Mouse (Mus musculus) retina, postnatal 1 day (tissue): ENCODE data around the gene Apobec4.
A peak's percentile ranks its signal among the peaks of the same experiment; 100 is the strongest.

ENCODE experiments used
- DNase-seq: peaks from one replicate; pipeline ENCODE4 v3.0.0-alpha.2; 2012

Gene Apobec4

DNA sequence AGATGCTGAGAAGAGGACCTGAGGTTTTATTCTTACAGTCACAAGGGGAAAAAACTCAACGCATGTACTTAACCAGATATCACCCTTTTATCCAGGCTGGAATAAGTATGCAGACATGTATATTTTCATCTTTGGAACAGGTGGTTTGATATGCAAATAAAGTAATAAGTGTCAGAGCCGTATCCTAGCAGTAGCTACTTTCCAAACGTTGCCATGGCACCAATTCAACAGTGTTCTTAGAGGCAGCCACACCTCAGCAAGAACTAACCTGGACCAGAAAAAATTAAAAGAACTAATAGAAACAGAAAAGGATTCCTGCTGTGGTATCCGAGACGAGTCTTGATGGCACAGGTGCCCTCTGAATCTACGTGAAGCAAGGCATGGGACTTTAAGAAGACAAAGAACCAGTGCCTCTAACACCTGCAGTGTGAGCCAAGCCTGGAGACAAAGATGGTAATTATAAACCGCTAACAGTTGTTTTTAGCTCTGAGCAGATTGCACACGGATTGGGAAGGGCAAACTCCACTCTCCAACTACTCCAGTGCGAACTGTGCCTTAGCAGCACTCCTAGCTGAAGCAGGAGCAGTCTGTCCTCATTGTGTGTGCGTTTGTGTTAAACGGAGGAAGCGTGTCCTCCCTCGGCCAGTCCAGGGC, at the start of gene Apobec4:
Apobec4 (plus strand) TSS at position 240 of the 654 bp plus-strand sequence.
- no peak for DNase-seq

DNA sequence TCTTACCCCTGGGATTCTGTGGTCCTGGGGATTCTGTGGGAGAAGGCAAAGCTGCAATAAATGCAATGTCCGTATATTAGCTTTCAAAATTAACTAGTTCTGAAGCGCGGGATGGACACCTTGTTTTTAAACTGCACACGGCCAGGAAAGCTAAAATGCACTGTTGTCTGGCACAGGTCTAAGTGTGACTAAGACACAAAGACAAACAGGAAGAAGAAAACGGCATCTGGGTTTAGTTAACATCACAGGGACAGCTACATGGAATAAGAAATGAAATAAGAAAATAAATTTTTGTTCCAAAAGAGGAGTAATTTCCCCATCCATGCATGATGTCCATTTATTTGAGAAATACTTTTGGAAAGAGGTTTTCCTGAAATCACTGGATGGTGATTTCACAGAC, 49.3 kb upstream of the Apobec4 start:
- DNase-seq: no peak

- no peak for DNase-seq
These were observed 47.4 kb upstream of the Apobec4 start for GRCm38 (mm10) chr1:152702920-152703319.

- DNase-seq: no peak
These were observed 46.4 kb upstream of the Apobec4 start for GRCm38 (mm10) chr1:152703941-152704340.

- no peak for DNase-seq
These were observed 42.8 kb upstream of the Apobec4 start for GRCm38 (mm10) chr1:152707560-152707959.

DNA sequence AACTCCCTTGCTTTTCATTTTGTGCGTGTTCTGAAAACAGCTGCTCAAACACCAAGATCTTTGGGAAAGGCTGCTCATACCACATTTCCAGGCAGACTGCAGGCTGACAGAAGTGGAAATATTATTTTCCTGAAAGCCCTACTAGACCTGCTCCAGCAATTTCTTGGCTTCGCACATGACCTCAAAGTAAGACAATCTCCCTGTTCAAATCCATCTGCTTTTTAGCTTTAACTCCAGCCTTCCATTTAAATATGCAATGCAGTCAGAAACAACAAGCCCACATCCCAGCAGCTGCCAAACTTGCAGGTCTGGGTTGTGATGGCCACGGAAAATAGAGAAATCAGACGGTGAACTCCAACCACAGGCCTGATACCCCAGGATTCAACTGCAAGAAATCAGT, 39.3 kb upstream of the Apobec4 start:
- DNase-seq: no peak

DNA sequence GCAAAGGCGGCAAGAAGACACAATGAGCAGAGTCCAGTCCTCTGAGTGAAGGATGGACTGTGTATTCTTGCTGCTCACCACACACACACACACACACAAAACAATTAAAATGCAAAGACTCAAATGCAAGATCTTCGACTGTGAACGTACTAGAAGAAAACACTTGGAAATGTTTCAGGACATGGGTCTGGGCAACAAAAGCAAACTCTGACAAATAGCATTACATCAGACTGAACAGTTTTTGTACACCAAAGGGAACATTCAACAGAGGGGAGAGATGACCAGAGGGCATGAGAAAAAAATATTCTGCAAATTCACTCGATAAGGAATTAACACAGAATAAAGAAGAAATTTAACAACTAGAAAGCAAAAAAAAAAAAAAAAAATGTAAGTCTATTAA, 36.4 kb upstream of the Apobec4 start:
- DNase-seq: no peak

- no peak for DNase-seq
These were observed 35.9 kb upstream of the Apobec4 start for GRCm38 (mm10) chr1:152714405-152714804.

GRCm38 (mm10) chr1:152717329-152717728, 33.0 kb upstream of the Apobec4 start:
- DNase-seq: no peak

DNA sequence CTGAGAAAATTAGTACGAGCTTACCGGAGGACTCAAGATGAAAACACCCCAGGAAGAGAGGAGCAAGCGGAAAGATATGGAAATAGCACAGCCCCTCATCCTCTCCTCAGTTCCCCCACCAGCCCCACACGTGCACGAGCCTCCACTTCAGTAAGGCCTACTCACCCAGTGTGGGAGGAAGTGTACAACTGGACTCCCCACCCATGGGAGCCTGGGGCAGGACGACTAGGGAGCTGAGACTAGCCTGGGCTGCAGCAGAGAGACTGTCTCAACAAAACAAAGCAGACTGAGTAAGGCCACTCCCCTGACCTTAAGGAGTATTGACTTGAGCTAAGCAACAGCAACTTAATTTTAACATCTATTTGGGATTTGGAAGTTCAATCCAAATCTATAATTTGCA, 32.2 kb upstream of the Apobec4 start:
- no peak for DNase-seq

DNA sequence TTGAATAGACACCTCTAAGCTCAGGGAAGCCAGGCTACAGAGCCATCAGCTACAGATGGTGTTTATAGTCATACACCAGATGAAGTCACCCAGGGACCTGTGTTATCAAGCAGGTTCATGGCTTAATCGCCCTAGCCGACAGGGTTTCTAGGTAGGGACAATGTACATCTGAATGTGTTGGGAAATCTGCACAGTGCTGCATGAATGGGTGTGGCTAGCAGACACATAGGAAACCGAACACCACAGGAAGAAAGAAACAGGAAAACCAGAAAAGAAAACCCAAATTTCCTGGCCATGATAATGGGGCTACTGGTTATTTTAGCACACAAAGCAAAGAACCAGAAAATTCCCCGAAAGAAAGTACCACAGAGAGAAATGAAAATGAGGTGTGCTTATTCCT, 29.4 kb upstream of the Apobec4 start:
- DNase-seq: no peak

- no peak for DNase-seq
These were observed 28.7 kb upstream of the Apobec4 start for GRCm38 (mm10) chr1:152721535-152722198.

DNA sequence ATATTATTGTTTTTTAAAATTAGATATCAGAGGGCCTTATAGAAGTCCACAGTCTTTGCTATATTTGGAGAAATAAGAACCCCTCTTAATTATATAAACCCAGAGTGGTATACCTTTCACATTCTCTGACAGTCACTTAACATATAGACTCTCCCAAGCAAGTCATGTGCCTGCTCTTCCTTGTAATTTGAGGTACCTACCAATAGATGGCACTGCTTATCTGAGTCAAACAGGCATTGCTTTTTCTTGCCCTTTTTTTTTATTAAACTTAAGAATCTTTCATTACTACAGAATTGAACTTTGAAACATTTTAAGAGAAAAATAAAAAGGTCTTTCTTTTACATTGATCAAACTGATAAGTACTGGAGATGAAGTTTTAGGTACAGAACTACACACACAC, 26.1 kb upstream of the Apobec4 start:
- DNase-seq: no peak

GRCm38 (mm10) chr1:152726095-152726494, 24.3 kb upstream of the Apobec4 start:
- no peak for DNase-seq

GRCm38 (mm10) chr1:152727604-152728236, 22.6 kb upstream of the Apobec4 start:
- DNase-seq: no peak

GRCm38 (mm10) chr1:152738793-152739192, 11.6 kb upstream of the Apobec4 start:
- DNase-seq: no peak

DNA sequence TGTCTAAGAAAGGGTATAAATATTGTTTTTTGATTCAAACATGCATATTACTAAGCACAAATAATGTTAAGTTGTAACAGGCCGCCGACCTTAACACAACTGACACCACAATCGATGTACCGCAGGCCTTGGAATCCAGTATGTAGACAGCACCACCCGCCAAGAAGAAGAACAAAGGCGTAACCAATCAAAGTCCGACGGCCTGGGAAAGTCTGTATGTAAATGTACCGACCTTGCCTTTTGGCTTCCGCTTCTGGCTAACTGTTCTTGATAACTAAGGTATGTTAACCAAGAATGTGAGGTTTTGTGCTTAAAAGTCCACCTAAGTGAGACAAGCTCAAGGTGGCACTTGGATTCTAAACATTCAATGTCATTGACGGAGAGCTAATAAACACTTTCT, 11.0 kb upstream of the Apobec4 start:
- DNase-seq: no peak

GRCm38 (mm10) chr1:152743095-152743826, 7.1 kb upstream of the Apobec4 start:
- no peak for DNase-seq

GRCm38 (mm10) chr1:152746426-152746825, 3.9 kb upstream of the Apobec4 start:
- peak; percentile 88 for DNase-seq

GRCm38 (mm10) chr1:152749276-152749675, 1.1 kb upstream of the Apobec4 start:
- DNase-seq: no peak

- no peak for DNase-seq
These were observed 11.4 kb downstream of the Apobec4 start for GRCm38 (mm10) chr1:152761791-152762190.

DNA sequence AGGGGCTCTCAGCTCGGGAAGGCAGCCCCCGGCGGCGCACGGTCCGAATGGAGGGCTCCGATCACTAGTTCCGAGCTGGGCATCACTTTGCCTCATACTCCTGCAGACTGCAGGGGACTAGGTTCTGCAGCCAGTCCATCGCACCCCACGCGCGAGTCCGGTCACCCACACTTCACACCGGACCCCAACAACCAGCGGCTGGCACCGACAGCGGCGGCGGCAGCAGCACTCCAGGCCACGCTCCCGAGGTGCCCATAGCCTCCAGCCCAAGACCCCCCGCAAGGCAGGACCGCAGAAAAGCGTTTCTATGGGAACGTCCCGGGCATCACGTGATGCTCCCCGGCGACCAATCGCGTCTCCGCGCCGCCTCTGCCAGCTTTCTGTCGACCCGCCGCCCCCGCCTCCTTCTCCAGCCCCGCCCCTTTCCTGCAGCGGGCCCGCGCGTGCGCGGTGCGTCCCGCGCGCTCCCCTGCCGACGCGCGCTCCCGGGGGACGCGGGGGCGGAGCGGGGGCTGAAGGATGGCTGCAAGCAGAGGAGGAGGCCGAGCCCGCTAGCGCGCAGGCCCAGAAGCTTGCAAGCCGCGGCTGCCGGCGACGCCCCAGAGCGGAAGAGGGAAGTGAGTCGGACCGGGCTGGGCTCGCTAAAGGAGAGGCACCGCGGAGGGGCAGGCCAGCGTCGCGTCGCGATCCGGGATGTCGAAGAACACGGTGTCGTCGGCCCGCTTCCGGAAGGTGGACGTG, 15.9 kb downstream of the Apobec4 start, which contains the start of the genes Rgl1 and Arpc5:
Rgl1 (minus strand) TSS at position 320 of the 741 bp plus-strand sequence.
Arpc5 (plus strand) TSS at position 511 of the 741 bp plus-strand sequence.
- DNase-seq: peak; percentile 98
